Mouse (Mus musculus) left cerebral cortex, adult 18-20 months (tissue): ENCODE data around the gene Vps53. TPM values are rescaled to one million over a fixed set of nuclear protein-coding genes. Genes with fewer than 3 reads are reported as not detected.

Experiments
- DNase-seq, 2 experiments: peaks; one replicate each; pipeline ENCODE4 v3.0.0; 2021 to 2022; ENCODE audit warnings: low spot score in 2 of 2, mixed read lengths in 1 of 2
- total RNA-seq, 2 experiments: library from RNA; stranded (reverse); gene quantifications; 2 replicates each; pipeline ENCODE4 v1.2.3; 2021

Gene Vps53
- total RNA-seq, 2 experiments from 2014 or later = 84.5 to 85.1 TPM

- no peak for DNase-seq
These were observed 115.0 kb downstream of the Vps53 start for GRCm38 (mm10) chr11:76064411-76064810.

DNA sequence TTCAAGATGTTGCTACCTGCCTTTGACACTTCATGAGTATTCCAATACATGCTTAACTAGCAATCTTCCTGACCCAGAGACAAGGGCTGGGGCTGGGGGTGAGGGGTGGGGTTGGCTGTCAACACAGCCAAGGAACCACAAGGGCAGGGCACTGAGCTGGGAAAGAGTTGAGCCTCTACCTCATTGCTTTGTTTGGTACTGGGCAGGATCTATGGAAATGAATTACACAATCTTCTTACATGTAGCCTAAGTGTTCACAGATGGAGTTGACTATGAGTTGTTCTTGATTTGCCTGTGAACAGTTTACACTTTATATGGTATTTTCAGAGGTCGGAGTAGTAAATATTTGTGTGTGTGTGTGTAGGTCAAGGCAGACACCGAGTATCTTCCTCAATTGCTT, 118.5 kb downstream of the Vps53 start:
- DNase-seq = no peak

- no peak for DNase-seq
These were observed 119.5 kb downstream of the Vps53 start for GRCm38 (mm10) chr11:76059971-76060370.

GRCm38 (mm10) chr11:76056487-76056886, 123.0 kb downstream of the Vps53 start:
- no peak for DNase-seq

DNA sequence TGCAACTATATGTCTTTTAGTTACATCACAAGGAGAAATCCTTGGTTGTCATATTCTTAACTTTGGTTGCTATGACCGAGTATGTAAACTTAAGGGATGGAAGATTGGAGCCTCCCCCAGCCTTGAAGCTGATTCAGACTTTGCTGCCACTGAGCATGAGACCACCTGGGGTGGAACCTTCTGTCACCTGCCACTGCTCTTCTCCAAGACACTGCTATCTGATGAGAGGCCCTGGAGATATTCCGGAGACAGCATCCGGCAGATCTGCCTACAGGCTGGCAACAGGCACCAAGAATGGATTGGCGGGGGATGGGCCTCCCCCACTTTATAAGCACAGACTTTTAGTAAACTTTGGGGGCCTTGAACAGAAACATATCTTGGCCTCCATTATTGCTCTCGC, 127.0 kb downstream of the Vps53 start:
- no peak for DNase-seq

GRCm38 (mm10) chr11:76050967-76051512, 128.4 kb downstream of the Vps53 start:
- DNase-seq = no peak

DNA sequence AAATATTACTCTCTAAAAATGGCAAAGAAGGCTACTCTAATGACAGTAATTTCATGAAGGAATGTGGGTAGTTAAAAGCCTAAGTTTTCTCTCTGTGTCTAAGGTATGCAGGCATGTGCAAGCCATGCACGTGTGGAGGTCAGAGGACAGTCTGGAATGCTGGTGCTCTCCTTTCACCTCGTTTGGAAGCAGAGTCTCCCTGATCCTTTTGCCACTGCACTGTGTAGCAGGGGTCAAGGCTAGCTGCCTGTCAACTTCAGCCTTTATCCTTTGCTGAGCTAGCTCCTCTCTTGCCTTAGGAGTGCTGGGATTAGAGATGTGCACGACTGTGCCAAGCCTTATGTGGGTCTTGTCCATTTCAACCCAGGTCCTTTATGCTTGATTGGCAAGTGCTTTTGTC, 128.9 kb downstream of the Vps53 start:
- no peak for DNase-seq

GRCm38 (mm10) chr11:76045367-76045766, 134.1 kb downstream of the Vps53 start:
- no peak for DNase-seq

- no peak for DNase-seq
These were observed 135.0 kb downstream of the Vps53 start for GRCm38 (mm10) chr11:76044468-76044867.

GRCm38 (mm10) chr11:76042882-76043281, 136.6 kb downstream of the Vps53 start:
- DNase-seq = peak; percentile 38 to 64

DNA sequence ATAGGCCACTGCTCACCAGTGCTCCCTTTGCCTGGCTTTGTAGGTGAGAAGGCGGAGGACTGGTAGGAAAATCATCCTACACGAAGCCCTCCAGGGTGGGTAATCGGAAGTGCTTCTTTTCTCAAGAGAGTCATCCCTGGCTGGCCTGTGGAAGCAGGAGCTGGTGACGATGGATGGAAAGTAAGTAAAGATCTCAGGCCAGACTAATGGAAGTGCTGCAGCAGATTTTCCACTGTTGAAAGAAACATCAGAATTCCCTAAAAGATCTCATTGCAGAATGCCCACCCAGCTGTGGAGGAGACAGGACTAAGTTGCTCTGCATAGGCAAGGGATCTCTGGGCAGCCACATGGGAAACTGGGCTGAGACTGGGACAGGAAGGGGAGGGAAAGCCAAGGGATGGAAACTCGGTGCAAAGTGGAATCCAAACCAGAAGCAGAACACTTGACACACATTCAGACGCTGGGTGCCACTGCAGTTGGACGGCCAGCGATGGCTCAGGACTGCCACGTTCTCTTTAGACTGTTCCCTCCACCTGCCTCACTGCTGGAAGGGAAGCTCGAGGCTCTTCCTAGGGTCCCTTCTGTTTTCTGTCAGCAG, 137.3 kb downstream of the Vps53 start:
- DNase-seq = no peak

GRCm38 (mm10) chr11:76040761-76041376, 138.6 kb downstream of the Vps53 start:
- no peak for DNase-seq

- DNase-seq = no peak
These were observed 139.3 kb downstream of the Vps53 start for GRCm38 (mm10) chr11:76040106-76040505.

- no peak for DNase-seq
These were observed 140.0 kb downstream of the Vps53 start for GRCm38 (mm10) chr11:76039271-76040053.

GRCm38 (mm10) chr11:76037581-76038294, 141.7 kb downstream of the Vps53 start:
- no peak for DNase-seq

DNA sequence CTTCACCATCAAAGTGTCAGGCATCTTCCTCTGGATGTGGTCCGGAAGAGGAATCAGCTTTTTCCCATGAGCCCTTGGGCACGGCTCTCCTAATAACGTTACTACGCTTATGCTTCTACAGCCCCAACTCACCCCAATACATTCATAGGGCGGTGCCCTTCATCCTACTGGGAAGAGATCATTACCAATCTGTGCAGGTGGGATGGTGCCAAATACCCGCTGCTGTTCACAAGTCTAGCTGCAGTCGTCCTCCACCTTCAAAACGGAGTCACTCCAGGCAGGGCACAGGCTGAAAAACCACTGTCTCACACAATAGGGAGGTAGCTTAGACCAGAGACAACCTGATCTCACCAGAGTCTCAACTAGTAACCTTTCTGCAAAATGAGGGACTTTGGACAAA, 144.3 kb downstream of the Vps53 start:
- no peak for DNase-seq

- DNase-seq = peak in 1 of 2 experiments; percentile 39
These were observed 145.6 kb downstream of the Vps53 start for GRCm38 (mm10) chr11:76033836-76034235.

DNA sequence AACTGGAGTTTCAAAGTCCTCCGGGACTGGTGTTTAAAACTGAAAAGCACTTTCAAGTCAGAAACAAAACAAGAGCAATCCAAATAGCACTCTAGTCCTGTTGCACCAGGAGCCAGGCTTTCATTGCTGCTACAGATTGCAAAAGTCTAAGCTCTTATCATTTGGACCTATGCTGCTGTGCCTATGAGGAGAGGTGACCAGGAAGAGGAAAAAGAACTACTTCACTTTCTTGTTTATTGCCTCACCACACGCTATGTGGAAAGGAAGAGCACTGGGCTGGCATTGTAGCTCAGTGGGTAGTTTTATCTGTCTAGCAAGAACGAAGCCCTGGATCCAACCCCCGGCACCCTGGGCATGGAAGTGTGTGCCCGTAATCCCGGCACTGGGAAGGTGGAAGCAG, 146.1 kb downstream of the Vps53 start:
- DNase-seq = no peak

GRCm38 (mm10) chr11:76028072-76028465, 151.4 kb downstream of the Vps53 start:
- no peak for DNase-seq

GRCm38 (mm10) chr11:76027139-76028071, 152.0 kb downstream of the Vps53 start, which contains the start of gene Rflnb:
TSS of gene Rflnb (minus strand) at chr11:76027782.
- DNase-seq = peak; percentile 63 to 65
